Mouse (Mus musculus): ENCODE results near the gene Gm20498. TPM values are rescaled to one million over a fixed set of nuclear protein-coding genes. Genes with fewer than 3 reads are reported as not detected.

Gm20498 gene
- polyA plus RNA-seq, 1 experiment from 2014 or later, result 10.4 TPM

GRCm38 (mm10) chr12:81332875-81333421, 199.8 kb downstream of the Gm20498 start, which contains the start of gene Slc8a3:
Gene Slc8a3, minus strand, starts transcription at chr12:81333180.
- WGBS (ENCODE audit: insufficient replicate concordance), result under 1% methylated on average over 47 of the region's 47 CpGs
- Histone ChIP-seq H3K27me3 (peaks cover 56% of the 10 kb centered on the region), H3K36me3 (replicated peaks) (no peaks in the 10 kb centered on the region), H3K4me2 (peak within 1 kb of the TSS; percentile 64), H3K27ac (replicated peaks) (no peak within 1 kb of the TSS), H3K4me1 (replicated peaks) (no peaks in the 10 kb centered on the region), H3K9me3 (replicated peaks) (no peaks in the 10 kb centered on the region), H3K4me3 (replicated peaks) (peak within 1 kb of the TSS; percentile 39), H3K9ac (no peak within 1 kb of the TSS)
- no peak for ATAC-seq (ENCODE audit: insufficient read depth)

- peak overlapping the region; percentile 64 for H3K4me2 ChIP-seq
- peaks cover 56% of the 10 kb centered on the region for H3K27me3 ChIP-seq
- no peaks in the 10 kb centered on the region for H3K4me1 ChIP-seq (replicated peaks)
- H3K9me3 ChIP-seq (replicated peaks), result no peaks in the 10 kb centered on the region
- H3K4me3 ChIP-seq (replicated peaks), result peak overlapping the region; percentile 39
- H3K36me3 ChIP-seq (replicated peaks), result no peaks in the 10 kb centered on the region
- no peak for ATAC-seq (ENCODE audit: insufficient read depth)
- 1% methylated on average over 54 of the region's 54 CpGs for WGBS (ENCODE audit: insufficient replicate concordance)
- H3K9ac ChIP-seq, result no peak overlapping the region
- H3K27ac ChIP-seq (replicated peaks), result no peak overlapping the region
Measured at GRCm38 (mm10) chr12:81331937-81332874, 200.5 kb downstream of the Gm20498 start.

- 46% methylated on average over 5 of the region's 5 CpGs for WGBS (ENCODE audit: insufficient replicate concordance)
- H3K4me3 ChIP-seq (replicated peaks), result no peak overlapping the region
- peaks cover 56% of the 10 kb centered on the region for H3K27me3 ChIP-seq
Measured at GRCm38 (mm10) chr12:81331046-81331638, 201.6 kb downstream of the Gm20498 start.

GRCm38 (mm10) chr12:81324991-81325390, 207.7 kb downstream of the Gm20498 start:
- H3K27me3 ChIP-seq, result no peaks in the 10 kb centered on the region; the same call in 1 of the 2 replicates
- no peak for ATAC-seq (ENCODE audit: insufficient read depth)
- WGBS (ENCODE audit: insufficient replicate concordance), result 62% methylated on average over 3 of the region's 3 CpGs
- H3K36me3 ChIP-seq (replicated peaks), result no peaks in the 10 kb centered on the region
- no peaks in the 10 kb centered on the region for H3K9me3 ChIP-seq (replicated peaks)
- H3K9ac ChIP-seq, result no peak overlapping the region
- H3K4me1 ChIP-seq (replicated peaks), result no peaks in the 10 kb centered on the region
- no peak overlapping the region for H3K4me3 ChIP-seq (replicated peaks)
- H3K27ac ChIP-seq (replicated peaks), result no peak overlapping the region
- no peak overlapping the region for H3K4me2 ChIP-seq

More at GRCm38 (mm10) chr12:81331046-81331638, 201.6 kb downstream of the Gm20498 start:
- Histone ChIP-seq H3K9me3 (replicated peaks) (no peaks in the 10 kb centered on the region), H3K36me3 (replicated peaks) (no peaks in the 10 kb centered on the region), H3K4me1 (replicated peaks) (no peaks in the 10 kb centered on the region), H3K4me2 (no peak overlapping the region), H3K9ac (no peak overlapping the region), H3K27ac (replicated peaks) (no peak overlapping the region)
- no peak for ATAC-seq (ENCODE audit: insufficient read depth)

- Histone ChIP-seq H3K36me3 (replicated peaks) (no peaks in the 10 kb centered on the region), H3K4me1 (replicated peaks) (no peaks in the 10 kb centered on the region), H3K4me2 (no peak overlapping the region), H3K27ac (replicated peaks) (no peak overlapping the region), H3K27me3 (no peaks in the 10 kb centered on the region), H3K4me3 (replicated peaks) (no peak overlapping the region), H3K9me3 (replicated peaks) (no peaks in the 10 kb centered on the region), H3K9ac (no peak overlapping the region)
- no peak for ATAC-seq (ENCODE audit: insufficient read depth)
- 74% methylated on average over 3 of the region's 3 CpGs for WGBS (ENCODE audit: insufficient replicate concordance)
Measured at GRCm38 (mm10) chr12:81324116-81324515, 208.6 kb downstream of the Gm20498 start.

GRCm38 (mm10) chr12:81321021-81321420, 211.7 kb downstream of the Gm20498 start:
- Histone ChIP-seq H3K9me3 (replicated peaks) (no peaks in the 10 kb centered on the region), H3K27me3 (no peaks in the 10 kb centered on the region), H3K4me3 (replicated peaks) (no peak overlapping the region), H3K9ac (no peak overlapping the region), H3K4me2 (no peak overlapping the region), H3K36me3 (replicated peaks) (no peaks in the 10 kb centered on the region), H3K27ac (replicated peaks) (no peak overlapping the region), H3K4me1 (replicated peaks) (no peaks in the 10 kb centered on the region)
- ATAC-seq (ENCODE audit: insufficient read depth), result no peak
- 74% methylated on average over 1 of the region's 1 CpGs for WGBS (ENCODE audit: insufficient replicate concordance)

GRCm38 (mm10) chr12:81317811-81318210, 214.9 kb downstream of the Gm20498 start:
- Histone ChIP-seq H3K9me3 (replicated peaks) (no peaks in the 10 kb centered on the region), H3K9ac (no peak overlapping the region), H3K27ac (replicated peaks) (no peak overlapping the region), H3K4me1 (replicated peaks) (no peaks in the 10 kb centered on the region), H3K27me3 (no peaks in the 10 kb centered on the region), H3K4me3 (replicated peaks) (no peak overlapping the region), H3K36me3 (replicated peaks) (no peaks in the 10 kb centered on the region), H3K4me2 (no peak overlapping the region)
- no peak for ATAC-seq (ENCODE audit: insufficient read depth)
- WGBS (ENCODE audit: insufficient replicate concordance), result 28% methylated on average over 2 of the region's 2 CpGs

GRCm38 (mm10) chr12:81315953-81316352, 216.8 kb downstream of the Gm20498 start:
- 63% methylated on average over 5 of the region's 5 CpGs for WGBS (ENCODE audit: insufficient replicate concordance)
- Histone ChIP-seq H3K27ac (replicated peaks) (no peak overlapping the region), H3K9ac (no peak overlapping the region), H3K9me3 (replicated peaks) (no peaks in the 10 kb centered on the region), H3K4me3 (replicated peaks) (no peak overlapping the region), H3K27me3 (no peaks in the 10 kb centered on the region), H3K36me3 (replicated peaks) (no peaks in the 10 kb centered on the region), H3K4me2 (no peak overlapping the region), H3K4me1 (replicated peaks) (no peaks in the 10 kb centered on the region)
- ATAC-seq (ENCODE audit: insufficient read depth), result no peak

Other genes starting within 250 kb of the Gm20498 start
- 0.02 and 0.03 TPM in 2 replicates for gene Slc8a3, start 199.7 kb downstream of the Gm20498 start, polyA plus RNA-seq (2015; fragmentation: Nextera tagmentation; extraction: Ambion mirVana)
- gene Gm4787, start 153.4 kb downstream of the Gm20498 start, polyA plus RNA-seq (2015; fragmentation: Nextera tagmentation; extraction: Ambion mirVana), result 0.06 and 0.13 TPM in 2 replicates
- 0.08 and 0.21 TPM in 2 replicates for gene Adam4, start 111.0 kb downstream of the Gm20498 start, polyA plus RNA-seq (2015; fragmentation: Nextera tagmentation; extraction: Ambion mirVana)
- 52.7 and 64.5 TPM in 2 replicates for gene Cox16, start 47.8 kb downstream of the Gm20498 start, polyA plus RNA-seq (2015; fragmentation: Nextera tagmentation; extraction: Ambion mirVana)
- gene Synj2bp, start within 50 bp of the Gm20498 start, polyA plus RNA-seq (2015; fragmentation: Nextera tagmentation; extraction: Ambion mirVana), result 13.0 and 13.2 TPM in 2 replicates
- not detected in 2 replicates for gene Adam21, start 35.6 kb upstream of the Gm20498 start, polyA plus RNA-seq (2015; fragmentation: Nextera tagmentation; extraction: Ambion mirVana)
- 31.8 and 33.2 TPM in 2 replicates for gene Med6, start 62.1 kb upstream of the Gm20498 start, polyA plus RNA-seq (2015; fragmentation: Nextera tagmentation; extraction: Ambion mirVana)
- gene Ttc9, start 98.3 kb upstream of the Gm20498 start, polyA plus RNA-seq (2015; fragmentation: Nextera tagmentation; extraction: Ambion mirVana), result 0.20 and 0.24 TPM in 2 replicates
- gene Map3k9, start 248.3 kb upstream of the Gm20498 start, polyA plus RNA-seq (2015; fragmentation: Nextera tagmentation; extraction: Ambion mirVana), result 0.10 and 0.20 TPM in 2 replicates